Comparison of ENCODE assay signal across 9 mouse cellular contexts in genomic region chr12:8827014-8827715, GRCm38 (mm10).
"Had no signal": no experiment of that assay in that cellular context is flagged by ENCODE, and none has a peak within 500 bp of the region (broad histone marks: within the 10 kb centered on the region; RNA-seq: fewer than 3 reads in every experiment).

No protein-coding gene starts in this region.

- ATAC-seq: midbrain, embryonic 13.5 days had no signal

- DNase-seq: kidney, postnatal 25 days; layer of hippocampus, adult 9-11 months; layer of hippocampus, postnatal 36 days; lung, adult 2 months; lung, postnatal 36 days; right cerebral cortex, adult 18-20 months; right cerebral cortex, postnatal 25 days; thymus, postnatal 36 days had no signal
